Mouse (Mus musculus): Measurements from ENCODE around the gene Gata5.

DNA sequence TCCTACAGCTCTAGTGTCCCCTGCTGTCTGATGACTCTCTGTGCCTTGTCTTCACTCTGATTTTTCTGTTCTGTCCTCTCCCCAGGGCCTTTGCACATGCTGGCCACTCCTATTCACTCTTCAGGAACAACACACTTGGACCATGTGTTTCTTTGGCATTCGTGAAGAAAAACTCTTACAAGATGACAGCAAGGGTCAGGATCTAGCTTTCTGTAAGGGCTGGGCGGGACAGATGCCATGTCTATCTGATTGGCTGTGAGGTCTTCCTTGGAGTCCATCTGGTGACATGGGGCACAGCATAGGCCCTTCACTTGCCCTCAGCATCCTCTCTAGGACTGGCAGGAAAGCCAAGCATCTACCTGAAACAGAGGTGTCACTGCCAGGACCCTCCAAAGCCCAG lies 28.5 kb downstream of the Gata5 start:
- no peak for TF ChIP-seq POLR2A (IDR thresholded peaks at IDR 0.05; ENCODE audit: insufficient read length, low read depth)
- no peak for TF ChIP-seq CEBPB (IDR thresholded peaks at IDR 0.05; ENCODE audit: insufficient read depth, poor library complexity, severe bottlenecking)
- no peak for TF ChIP-seq REST (IDR thresholded peaks at IDR 0.05; ENCODE audit: insufficient read depth, insufficient read length)
- TF ChIP-seq SRF (IDR thresholded peaks at IDR 0.05; ENCODE audit: control insufficient read depth, insufficient read length, low read depth): no peak

Measured in myocyte (in vitro differentiated cells).